Mouse (Mus musculus) lung, embryonic 16.5 days (tissue): ENCODE measurements around the gene Herc1. TPM values are rescaled to one million over a fixed set of nuclear protein-coding genes. Genes with fewer than 3 reads are reported as not detected.

Experiments
- ATAC-seq: fragments of 200-750 bp; cut with Nextera tagmentation; 2 replicates; pipeline ENCODE4 v1.8.0; 2017; ENCODE audit warnings: low read depth, mild to moderate bottlenecking, moderate library complexity
- H3K27ac ChIP-seq: fragments of 300-500 bp; sonication (generic); 2 replicates; pipeline ENCODE4 v1.5.1; 2014; ENCODE audit warnings: mild to moderate bottlenecking, control low read depth, low read length
- H3K27me3 ChIP-seq: fragments of 300-500 bp; sonication (generic); 2 replicates; pipeline ENCODE4 v1.6.1; 2014; ENCODE audit warnings: low read depth, low read length, mixed read lengths; ENCODE audit not compliant: control insufficient read depth, insufficient read depth
- H3K36me3 ChIP-seq: fragments of 300-500 bp; sonication (generic); 2 replicates; pipeline ENCODE4 v1.6.1; 2014; ENCODE audit warnings: low read length; ENCODE audit not compliant: control insufficient read depth, insufficient read depth
- H3K4me1 ChIP-seq: fragments of 300-500 bp; sonication (generic); replicated peaks from 2 replicates; pipeline ENCODE4 v1.6.1; 2014; ENCODE audit warnings: low read length, mixed read lengths; ENCODE audit not compliant: control insufficient read depth, insufficient read depth
- H3K4me2 ChIP-seq: fragments of 300-500 bp; sonication (generic); 2 replicates; pipeline ENCODE4 v1.6.1; 2014; ENCODE audit warnings: low read depth, low read length, control low read depth
- H3K4me3 ChIP-seq: fragments of 300-500 bp; sonication (generic); 2 replicates; pipeline ENCODE4 v1.5.1; 2014; ENCODE audit warnings: mild to moderate bottlenecking, low read length, control low read depth
- H3K9ac ChIP-seq: fragments of 300-500 bp; sonication (generic); 2 replicates; pipeline ENCODE4 v1.6.1; 2014; ENCODE audit warnings: low read length, control low read depth
- H3K9me3 ChIP-seq: fragments of 300-500 bp; sonication (generic); 2 replicates; pipeline ENCODE4 v1.6.1; 2016; ENCODE audit warnings: low read length; ENCODE audit not compliant: control insufficient read depth
- WGBS: fragments of 180-500 bp; shearing (Covaris S2); extraction: QIAGEN DNeasy Blood & Tissue Kit; methylation state at CpG from one replicate; pipeline ENCODE4 v1.1.7; 2014; 5-methylcytosine and 5-hydroxymethylcytosine counted together
- polyA plus RNA-seq: library from polyadenylated mRNA; unstranded; fragments of >200 nt; fragmentation: Nextera tagmentation; extraction: Ambion mirVana; gene quantifications from 2 replicates; pipeline ENCODE4 v1.2.1, GENCODE M21; 2015

Herc1 gene
- polyA plus RNA-seq, 1 experiment from 2014 or later = 18.8 TPM

- no peak overlapping the region for H3K4me3 ChIP-seq
- no peaks in the 10 kb centered on the region for H3K27me3 ChIP-seq
- H3K36me3 ChIP-seq = no peaks in the 10 kb centered on the region
- ATAC-seq = no peak
- 0 out of 2 replicates have a peak, but pooled peaks cover 2% of the 10 kb centered on the region for H3K4me1 ChIP-seq
- no peak overlapping the region for H3K27ac ChIP-seq
- H3K9me3 ChIP-seq = no peaks in the 10 kb centered on the region
- 77% methylated on average over 3 of the region's 3 CpGs for WGBS
- H3K4me2 ChIP-seq = no peak overlapping the region
- H3K9ac ChIP-seq = no peak overlapping the region
Observed at GRCm38 (mm10) chr9:66340394-66341094, 9.7 kb upstream of the Herc1 start.

GRCm38 (mm10) chr9:66347405-66348035 is 2.7 kb upstream of the Herc1 start:
- H3K4me3 ChIP-seq = no peak overlapping the region
- no peak for ATAC-seq
- H3K27ac ChIP-seq = no peak overlapping the region
- no peak overlapping the region for H3K9ac ChIP-seq
- peaks cover 9% of the 10 kb centered on the region for H3K4me1 ChIP-seq
- H3K27me3 ChIP-seq = no peaks in the 10 kb centered on the region
- 76% methylated on average over 7 of the region's 7 CpGs for WGBS
- no peak overlapping the region for H3K4me2 ChIP-seq
- H3K9me3 ChIP-seq = no peaks in the 10 kb centered on the region
- no peaks in the 10 kb centered on the region for H3K36me3 ChIP-seq

- H3K4me2 ChIP-seq = peak overlapping the region; percentile 96
- peak overlapping the region; percentile 80 for H3K4me3 ChIP-seq
- ATAC-seq = no peak; the same call in 1 of the 2 replicates
- H3K9me3 ChIP-seq = no peaks in the 10 kb centered on the region
- H3K9ac ChIP-seq = peak overlapping the region; percentile 90
- H3K36me3 ChIP-seq = no peaks in the 10 kb centered on the region
- H3K27ac ChIP-seq = no peak overlapping the region
- H3K4me1 ChIP-seq = peaks cover 9% of the 10 kb centered on the region
- no peaks in the 10 kb centered on the region for H3K27me3 ChIP-seq
- WGBS = 29% methylated on average over 8 of the region's 8 CpGs
Observed at GRCm38 (mm10) chr9:66349144-66349859, 948 bp upstream of the Herc1 start.

- Histone ChIP-seq H3K4me1 (peaks cover 9% of the 10 kb centered on the region), H3K27me3 (no peaks in the 10 kb centered on the region), H3K9me3 (no peaks in the 10 kb centered on the region), H3K27ac (peak overlapping the region; percentile 90), H3K9ac (peak overlapping the region; percentile 90), H3K4me3 (peak overlapping the region; percentile 80), H3K4me2 (peak overlapping the region; percentile 94), H3K36me3 (no peaks in the 10 kb centered on the region)
- peak; percentile 59 for ATAC-seq
- under 1% methylated on average over 32 of the region's 32 CpGs for WGBS
Observed at GRCm38 (mm10) chr9:66350788-66351430, 659 bp downstream of the Herc1 start.

GRCm38 (mm10) chr9:66352704-66353103 is 2.5 kb downstream of the Herc1 start:
- Histone ChIP-seq H3K9me3 (no peaks in the 10 kb centered on the region), H3K4me1 (peaks cover 9% of the 10 kb centered on the region), H3K4me2 (no peak overlapping the region), H3K9ac (no peak overlapping the region), H3K36me3 (no peaks in the 10 kb centered on the region), H3K27me3 (no peaks in the 10 kb centered on the region), H3K4me3 (no peak overlapping the region), H3K27ac (no peak overlapping the region)
- no peak for ATAC-seq
- 74% methylated on average over 2 of the region's 2 CpGs for WGBS

GRCm38 (mm10) chr9:66359135-66359534 is 8.9 kb downstream of the Herc1 start:
- Histone ChIP-seq H3K4me1 (no peaks in the 10 kb centered on the region), H3K9ac (no peak overlapping the region), H3K9me3 (no peaks in the 10 kb centered on the region), H3K27ac (no peak overlapping the region), H3K4me3 (no peak overlapping the region), H3K36me3 (no peaks in the 10 kb centered on the region), H3K4me2 (no peak overlapping the region), H3K27me3 (no peaks in the 10 kb centered on the region)
- 80% methylated on average over 4 of the region's 4 CpGs for WGBS
- ATAC-seq = no peak

- ATAC-seq = no peak
- no peak overlapping the region for H3K4me2 ChIP-seq
- H3K9ac ChIP-seq = no peak overlapping the region
- no peaks in the 10 kb centered on the region for H3K4me1 ChIP-seq
- H3K9me3 ChIP-seq = no peaks in the 10 kb centered on the region
- 78% methylated on average over 14 of the region's 14 CpGs for WGBS
- no peak overlapping the region for H3K4me3 ChIP-seq
- H3K36me3 ChIP-seq = no peaks in the 10 kb centered on the region
- H3K27ac ChIP-seq = no peak overlapping the region
- no peaks in the 10 kb centered on the region for H3K27me3 ChIP-seq
Observed at GRCm38 (mm10) chr9:66360143-66360690, 10.0 kb downstream of the Herc1 start.

GRCm38 (mm10) chr9:66368890-66369433 is 18.7 kb downstream of the Herc1 start:
- peaks cover 6% of the 10 kb centered on the region for H3K36me3 ChIP-seq
- no peak overlapping the region for H3K27ac ChIP-seq
- H3K4me3 ChIP-seq = no peak overlapping the region
- WGBS = 55% methylated on average over 4 of the region's 4 CpGs
- no peak overlapping the region for H3K4me2 ChIP-seq
- no peaks in the 10 kb centered on the region for H3K9me3 ChIP-seq
- no peaks in the 10 kb centered on the region for H3K27me3 ChIP-seq
- no peak for ATAC-seq
- no peak overlapping the region for H3K9ac ChIP-seq
- 0 out of 2 replicates have a peak, but pooled peaks cover 3% of the 10 kb centered on the region for H3K4me1 ChIP-seq
